Mouse (Mus musculus): ENCODE results near the gene Lnx1.

DNA sequence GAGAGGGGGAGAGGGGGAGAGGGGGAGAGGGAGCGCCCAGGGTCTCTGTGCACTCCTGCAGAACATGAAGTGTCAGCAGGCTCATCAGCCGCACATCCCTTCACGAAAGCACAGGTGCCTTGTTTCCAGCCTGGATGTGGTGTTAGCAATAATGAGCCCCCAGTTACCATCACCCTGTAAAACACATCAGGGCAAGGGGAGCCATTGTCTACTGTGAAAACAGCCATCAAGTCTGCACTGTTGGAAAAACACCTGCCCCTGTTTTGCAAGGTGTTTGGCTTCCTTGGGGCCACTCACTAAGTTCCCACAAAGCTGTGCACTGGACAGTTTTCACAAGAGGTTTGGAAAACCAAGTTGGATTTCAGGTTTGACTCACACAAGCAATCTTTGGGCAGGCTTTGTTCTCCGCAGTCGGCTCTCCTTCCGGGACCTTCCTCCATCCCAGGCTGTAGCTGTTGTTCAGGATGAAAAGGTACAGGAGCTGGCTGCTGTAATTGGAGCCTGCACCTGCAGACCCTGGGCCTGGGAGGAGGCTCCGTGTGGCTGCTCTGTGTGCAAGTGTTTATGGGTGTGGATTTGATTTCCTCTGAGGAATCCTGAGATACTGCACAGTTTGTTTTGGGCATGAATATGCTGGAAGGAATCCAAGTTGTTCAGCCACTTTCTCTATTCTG is 31.3 kb upstream of the Lnx1 start:
- TF ChIP-seq CTCF (IDR thresholded peaks at IDR 0.05; ENCODE audit: borderline replicate concordance, insufficient read depth, low read depth, low read length) (no peak), POLR2A (IDR thresholded peaks at IDR 0.05; ENCODE audit: borderline replicate concordance, insufficient read depth, low read length) (no peak)

Data from cerebellum, adult 2 months (tissue).